Mouse (Mus musculus) cortical plate, adult 2 months (tissue): ENCODE data around the gene Parp1. TPM values are rescaled to one million over a fixed set of nuclear protein-coding genes. Genes with fewer than 3 reads are reported as not detected.

Experiments used
- H3K27ac ChIP-seq: fragments of 200-500 bp; 2 replicates; pipeline ENCODE4 v1.5.1; 2012; ENCODE audit warnings: low read length, control low read depth, inconsistent platforms; ENCODE audit not compliant: insufficient read depth
- H3K4me1 ChIP-seq: fragments of 200-500 bp; 2 replicates; pipeline ENCODE4 v1.6.1; 2011; ENCODE audit warnings: low read length; ENCODE audit not compliant: control insufficient read depth, insufficient read depth
- H3K4me3 ChIP-seq: fragments of 200-500 bp; 2 replicates; pipeline ENCODE4 v1.5.1; 2011; ENCODE audit warnings: mild to moderate bottlenecking, low read length, control low read depth; ENCODE audit not compliant: insufficient read depth
- CTCF ChIP-seq: fragments of 200-500 bp; IDR thresholded peaks from 2 replicates; pipeline ENCODE4 v1.5.1; 2011; ENCODE audit warnings: mild to moderate bottlenecking, control low read depth, low read length; ENCODE audit not compliant: insufficient read depth; ENCODE audit errors: extremely low read depth
- POLR2A ChIP-seq: fragments of 200-500 bp; IDR thresholded peaks from 2 replicates; pipeline ENCODE4 v1.6.1; 2011; ENCODE audit warnings: mild to moderate bottlenecking, low read length, control low read depth; ENCODE audit not compliant: insufficient read depth; ENCODE audit errors: extremely low read depth
- polyA plus RNA-seq: library from polyadenylated mRNA; depleted of rRNA; stranded (reverse); fragments of >200 nt; gene quantifications from 2 replicates; pipeline ENCODE4 v1.2.3, GENCODE M21; 2012; rRNA removed

The Parp1 gene
- polyA plus RNA-seq = 55.9 and 62.9 TPM in 2 replicates

DNA sequence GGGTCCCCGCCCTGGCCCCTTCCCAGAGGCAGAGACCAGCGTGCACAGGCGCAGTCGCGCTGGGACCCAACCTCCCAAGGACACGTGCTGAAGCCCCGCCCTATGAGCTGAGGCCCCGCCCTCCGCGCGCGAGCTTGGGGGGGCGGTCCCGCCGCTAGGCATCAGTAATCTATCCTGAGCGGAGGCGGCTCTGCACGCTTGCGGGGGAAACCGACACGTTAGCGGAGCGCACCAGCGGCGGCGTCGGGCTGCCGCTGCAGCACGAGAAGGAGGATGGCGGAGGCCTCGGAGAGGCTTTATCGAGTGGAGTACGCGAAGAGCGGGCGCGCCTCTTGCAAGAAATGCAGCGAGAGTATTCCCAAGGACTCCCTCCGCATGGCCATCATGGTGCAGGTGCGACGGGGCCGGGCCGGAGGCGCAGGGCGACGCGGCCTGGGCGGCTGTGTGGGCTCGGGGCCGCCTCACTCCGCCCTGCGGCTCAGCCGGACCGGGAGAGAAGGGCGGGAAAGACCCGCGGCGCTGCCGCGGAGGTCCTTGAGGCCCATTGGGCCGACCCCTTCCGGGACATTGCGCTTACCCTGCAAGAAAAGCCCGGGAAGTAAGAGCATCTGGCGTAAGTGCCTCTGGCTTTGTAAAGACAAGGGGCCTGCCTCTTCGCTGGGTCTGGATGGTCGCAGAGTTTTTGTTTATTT lies at the start of gene Parp1:
Parp1 (plus strand) TSS at position 164 of the 692 bp plus-strand sequence.
- peak within 1 kb of the TSS; percentile 85 for H3K27ac ChIP-seq
- TF ChIP-seq POLR2A = peak; percentile 86
- TF ChIP-seq CTCF = no peak
- peak within 1 kb of the TSS; percentile 82 for H3K4me3 ChIP-seq
- peaks cover 15% of the 10 kb centered on the region for H3K4me1 ChIP-seq

DNA sequence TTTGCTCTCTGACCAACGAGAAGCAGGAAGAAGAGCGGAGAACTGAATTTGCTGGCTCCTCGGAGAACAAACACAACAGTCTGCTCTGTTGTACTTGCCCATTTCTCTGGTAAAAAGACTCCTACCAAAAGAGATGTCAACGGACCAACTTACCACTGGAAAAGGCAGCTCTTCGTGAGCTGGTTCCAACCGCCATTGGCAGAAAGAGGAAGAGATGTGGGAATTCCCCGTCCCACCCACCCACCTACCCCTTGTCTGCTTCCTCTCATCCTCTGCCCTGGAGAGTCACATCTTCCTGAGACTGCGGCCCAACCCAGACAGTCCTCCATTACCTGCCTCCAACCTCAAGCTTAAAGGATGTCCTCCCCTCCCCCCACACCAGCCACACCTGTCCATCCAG lies 49.2 kb upstream of the Parp1 start:
- Histone ChIP-seq H3K27ac (no peak overlapping the region), H3K4me1 (peaks cover 11% of the 10 kb centered on the region), H3K4me3 (no peak overlapping the region)
- TF ChIP-seq POLR2A (no peak), CTCF (no peak)

DNA sequence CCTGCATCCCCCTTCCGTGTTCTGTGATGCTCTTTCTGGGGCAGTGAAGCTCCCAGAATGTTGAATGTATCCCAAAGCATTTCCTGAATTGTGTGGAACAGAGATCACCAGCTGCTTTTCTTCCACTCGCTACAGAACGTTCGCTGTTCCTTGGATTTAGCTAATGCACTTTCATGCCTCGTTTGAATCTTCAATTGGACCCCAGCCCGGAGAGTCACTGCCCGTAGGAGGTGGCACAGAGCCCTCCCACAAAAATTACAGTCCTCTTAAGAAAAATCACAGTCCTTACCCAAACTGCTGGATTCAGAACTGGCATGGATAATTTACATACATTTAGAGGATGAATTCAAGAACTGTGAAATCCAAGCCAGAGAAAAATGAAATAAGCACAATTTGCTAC lies 48.5 kb upstream of the Parp1 start:
- Histone ChIP-seq H3K4me1 (peaks cover 11% of the 10 kb centered on the region), H3K4me3 (no peak overlapping the region), H3K27ac (no peak overlapping the region)
- TF ChIP-seq CTCF (no peak), POLR2A (no peak)

DNA sequence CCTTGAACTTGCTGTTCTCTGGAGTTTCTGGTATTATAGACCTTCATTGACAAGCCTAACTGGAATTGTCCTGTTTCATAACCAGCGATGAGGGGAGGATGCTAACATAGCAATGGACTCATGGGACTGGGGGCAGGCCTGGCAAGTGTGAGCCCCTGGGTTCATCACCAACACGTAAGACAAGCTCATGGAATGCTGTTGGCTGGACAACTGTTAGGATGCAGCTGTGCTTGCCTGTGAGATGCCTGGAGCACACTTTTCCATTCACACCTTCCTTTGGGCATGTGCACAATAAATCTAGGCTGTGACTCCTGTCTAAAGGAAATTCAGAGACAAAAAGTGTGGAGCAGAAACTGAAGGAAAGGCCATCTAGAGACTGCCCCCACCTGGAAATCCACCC lies 45.4 kb upstream of the Parp1 start:
- Histone ChIP-seq H3K27ac (no peak overlapping the region), H3K4me3 (no peak overlapping the region), H3K4me1 (peaks cover 4% of the 10 kb centered on the region; the same call in 1 of the 2 replicates)
- TF ChIP-seq CTCF = no peak
- no peak for TF ChIP-seq POLR2A

DNA sequence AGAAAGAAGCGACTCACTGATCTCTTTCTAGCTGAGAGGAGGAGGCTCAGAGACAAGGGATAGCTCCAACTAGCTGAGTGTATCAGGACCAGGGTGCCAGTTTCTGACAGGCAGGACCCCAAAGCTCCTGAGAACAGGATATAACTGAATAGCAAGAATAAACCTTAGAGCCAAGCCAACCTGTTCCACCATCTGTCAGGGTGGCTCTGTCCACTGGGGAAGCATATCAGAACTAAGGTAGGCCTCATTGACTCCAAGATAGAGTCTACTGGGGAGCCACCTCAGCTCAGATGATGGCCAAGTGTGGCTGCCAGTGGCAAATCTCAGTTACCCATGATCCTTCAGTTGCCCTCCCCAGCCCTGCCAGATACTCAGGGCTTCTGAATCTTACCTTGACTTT lies 43.4 kb upstream of the Parp1 start:
- Histone ChIP-seq H3K4me3 (no peak overlapping the region), H3K4me1 (peaks cover 3% of the 10 kb centered on the region; the same call in 1 of the 2 replicates), H3K27ac (no peak overlapping the region)
- TF ChIP-seq CTCF = no peak
- TF ChIP-seq POLR2A = no peak

DNA sequence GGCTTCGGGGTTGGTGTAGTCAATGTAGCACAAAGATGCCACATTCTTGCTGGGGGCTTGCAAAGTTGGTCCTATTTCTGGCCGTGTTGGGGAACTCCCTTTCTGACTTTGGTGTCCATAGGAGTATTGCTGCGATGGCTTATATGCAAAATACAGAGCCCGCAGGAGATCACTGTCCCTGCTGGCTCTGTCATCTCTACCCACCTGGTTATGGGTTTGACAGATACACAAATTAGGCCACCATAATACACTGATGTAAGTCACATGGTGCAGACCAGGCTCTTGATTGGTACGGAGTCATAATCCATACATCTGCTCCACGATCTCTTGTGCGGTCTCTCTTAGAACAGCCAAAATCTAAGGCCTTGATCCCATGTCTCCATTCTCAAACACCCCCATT lies 38.9 kb upstream of the Parp1 start:
- no peak overlapping the region for H3K27ac ChIP-seq
- no peaks in the 10 kb centered on the region for H3K4me1 ChIP-seq
- no peak for TF ChIP-seq POLR2A
- TF ChIP-seq CTCF = no peak
- H3K4me3 ChIP-seq = no peak overlapping the region

DNA sequence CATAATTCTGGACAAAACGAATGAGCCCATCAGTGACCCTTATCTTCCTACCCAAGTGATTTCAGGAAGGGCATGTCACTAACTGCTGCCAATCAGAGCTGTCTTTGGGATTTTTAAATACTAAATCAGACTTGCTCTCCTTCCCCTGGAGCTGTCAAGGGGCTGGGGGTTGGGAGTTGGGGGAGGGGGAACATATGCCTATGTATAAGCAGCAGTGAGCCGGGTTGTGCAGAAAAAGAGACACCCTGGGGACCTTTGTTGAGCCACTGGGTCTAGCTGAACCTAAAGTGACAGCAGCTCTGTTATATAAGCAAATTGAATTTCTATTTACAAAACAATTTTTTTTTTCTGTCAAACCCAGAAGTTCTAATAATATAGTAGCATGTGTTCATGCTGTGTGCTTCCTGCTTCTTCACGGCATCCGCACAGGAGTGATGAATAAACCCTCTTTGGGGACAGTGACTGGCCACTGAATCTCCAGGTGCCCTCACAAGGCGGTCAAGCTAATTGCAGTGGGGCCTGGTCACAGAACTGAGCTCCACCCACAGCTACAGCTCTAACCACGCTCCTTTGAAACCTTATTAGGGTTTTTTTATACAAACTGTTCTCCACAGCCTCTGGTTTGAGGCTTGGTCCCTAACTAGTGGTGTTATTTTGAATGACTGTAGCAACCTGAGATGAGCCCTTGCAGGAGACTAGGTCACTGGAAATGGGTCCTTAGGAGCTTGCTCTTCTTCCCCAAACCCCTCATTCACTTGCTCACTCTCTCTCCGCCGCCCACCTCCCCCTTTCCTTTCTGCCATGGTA lies 38.1 kb upstream of the Parp1 start:
- H3K27ac ChIP-seq = no peak overlapping the region
- H3K4me1 ChIP-seq = no peaks in the 10 kb centered on the region
- no peak for TF ChIP-seq CTCF
- no peak for TF ChIP-seq POLR2A
- H3K4me3 ChIP-seq = no peak overlapping the region

DNA sequence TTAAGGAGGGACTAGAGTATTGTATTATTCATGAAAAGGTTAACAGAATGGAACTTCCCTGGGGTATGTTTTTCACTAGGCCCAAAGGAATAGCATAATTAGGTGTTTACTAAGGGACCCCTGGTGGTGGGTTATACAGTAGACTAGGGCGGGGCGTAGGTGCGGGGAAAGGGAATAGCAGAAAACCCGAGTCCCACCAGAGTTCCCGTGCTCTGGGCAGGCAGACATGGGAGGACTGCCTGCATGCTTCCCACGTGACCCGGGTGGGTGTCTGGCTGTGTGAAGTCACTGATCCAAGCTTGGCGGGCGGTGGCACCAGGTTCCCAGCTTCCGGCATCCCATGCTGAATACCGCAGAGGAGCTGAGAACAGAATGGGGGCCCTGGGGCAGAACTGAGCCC lies 36.1 kb upstream of the Parp1 start:
- no peak overlapping the region for H3K27ac ChIP-seq
- TF ChIP-seq POLR2A (no peak), CTCF (no peak)
- H3K4me1 ChIP-seq = peaks cover 3% of the 10 kb centered on the region; the same call in 1 of the 2 replicates
- no peak overlapping the region for H3K4me3 ChIP-seq

DNA sequence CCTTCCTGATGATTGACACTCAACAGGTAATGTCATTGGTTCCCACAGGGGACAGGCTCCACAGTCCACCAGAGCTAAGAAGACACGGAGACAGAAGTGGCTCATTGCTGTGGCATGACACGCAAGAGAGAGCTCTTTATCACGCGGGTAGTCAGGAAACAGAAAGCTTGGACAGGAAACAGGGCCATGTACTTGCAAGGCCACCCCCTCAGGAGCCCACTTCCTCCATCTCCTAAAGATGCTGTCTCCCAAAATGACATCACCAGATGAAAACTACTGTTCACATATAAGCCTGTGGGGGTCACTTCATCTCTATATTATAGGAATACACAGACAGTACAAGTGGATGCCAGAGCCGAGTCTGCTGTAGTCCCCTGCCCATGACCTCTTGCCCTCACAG lies 32.0 kb upstream of the Parp1 start:
- Histone ChIP-seq H3K27ac (no peak overlapping the region; the same call in 1 of the 2 replicates), H3K4me3 (no peak overlapping the region), H3K4me1 (peaks cover 3% of the 10 kb centered on the region; the same call in 1 of the 2 replicates)
- TF ChIP-seq CTCF (no peak), POLR2A (no peak)
